Mouse (Mus musculus): ENCODE data around the gene Akr1c14. TPM values are rescaled to one million over a fixed set of nuclear protein-coding genes. Genes with fewer than 3 reads are reported as not detected.
"Not testable (repeated sequence)": the region's sequence is repeated elsewhere in the genome, so short reads cannot be mapped to it uniquely, and the experiment has no call there.

The Akr1c14 gene
- polyA plus RNA-seq, 1 experiment = 0.05 TPM

DNA sequence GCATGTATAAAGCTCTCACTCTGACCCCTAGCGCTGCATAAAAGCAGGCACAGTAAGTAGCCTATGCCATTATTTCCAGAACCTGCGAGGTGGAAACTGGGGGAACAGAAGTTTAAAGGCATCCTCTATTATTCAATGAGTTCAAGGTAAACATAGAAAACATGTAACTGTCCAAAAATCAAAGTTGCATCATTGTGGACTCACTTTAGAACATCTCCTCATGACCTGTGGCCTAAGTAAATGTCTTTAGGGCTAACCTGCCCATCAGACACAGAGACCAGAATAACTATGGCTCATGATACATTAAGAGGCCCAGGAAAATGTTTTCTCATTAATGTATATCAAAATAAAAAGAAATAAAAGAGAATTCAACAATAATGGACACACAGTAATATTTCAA, 7.4 kb downstream of the Akr1c14 start:
- Histone ChIP-seq H3K27me3 (ENCODE audit: control insufficient read depth, insufficient read depth, insufficient read length) (no peaks in the 10 kb centered on the region), H3K36me3 (ENCODE audit: control insufficient read depth, insufficient read depth) (no peaks in the 10 kb centered on the region), H3K79me2 (ENCODE audit: control insufficient read depth, insufficient read depth) (no peaks in the 10 kb centered on the region), H3ac (ENCODE audit: control insufficient read depth, insufficient read length, low read depth) (no peak overlapping the region), H3K79me3 (ENCODE audit: low read depth) (no peaks in the 10 kb centered on the region), H3K4me3 (ENCODE audit: insufficient read depth, poor library complexity, severe bottlenecking) (no peak overlapping the region)
- TF ChIP-seq MYOG (IDR thresholded peaks at IDR 0.05; ENCODE audit: control insufficient read depth, extremely low read depth, insufficient read length) = no peak
- no peak for TF ChIP-seq MYOD1 (IDR thresholded peaks at IDR 0.05; ENCODE audit: control insufficient read depth, insufficient read length, low read depth)
- TF ChIP-seq USF1 (IDR thresholded peaks at IDR 0.05; ENCODE audit: low read depth) = no peak
- no peak for TF ChIP-seq CTCF (IDR thresholded peaks at IDR 0.05; ENCODE audit: control insufficient read depth, insufficient read depth, insufficient read length)
- TF ChIP-seq CEBPB (IDR thresholded peaks at IDR 0.05; ENCODE audit: low read depth) = no peak
- no peak for TF ChIP-seq FOSL1 (IDR thresholded peaks at IDR 0.05; ENCODE audit: insufficient read depth, low read length, poor library complexity, severe bottlenecking)
- TF ChIP-seq MAX (IDR thresholded peaks at IDR 0.05) = no peak

DNA sequence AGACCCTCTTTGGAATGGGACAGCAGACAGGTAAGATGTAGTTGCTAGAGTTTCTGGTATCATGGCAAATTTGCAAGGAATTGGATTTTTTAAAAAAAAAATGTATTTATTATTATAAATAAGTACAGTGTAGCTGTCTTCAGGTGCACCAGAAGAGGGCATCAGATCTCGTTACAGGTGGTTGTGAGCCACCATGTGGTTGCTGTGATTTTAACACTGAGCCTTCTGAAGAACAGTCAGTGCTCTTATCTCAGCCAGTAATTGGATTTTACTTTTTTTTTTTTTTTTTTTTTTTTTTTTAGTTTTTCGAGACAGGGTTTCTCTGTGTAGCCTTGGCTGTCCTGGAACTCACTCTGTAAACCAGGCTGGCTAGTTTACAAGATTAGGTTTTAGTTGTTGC, 9.4 kb downstream of the Akr1c14 start:
- not testable (repeated sequence) for H3K79me3 ChIP-seq (ENCODE audit: low read depth); H3K36me3 ChIP-seq (ENCODE audit: control insufficient read depth, insufficient read depth); H3ac ChIP-seq (ENCODE audit: control insufficient read depth, insufficient read length, low read depth); H3K79me2 ChIP-seq (ENCODE audit: control insufficient read depth, insufficient read depth); H3K4me3 ChIP-seq (ENCODE audit: insufficient read depth, poor library complexity, severe bottlenecking); H3K27me3 ChIP-seq (ENCODE audit: control insufficient read depth, insufficient read depth, insufficient read length)

DNA sequence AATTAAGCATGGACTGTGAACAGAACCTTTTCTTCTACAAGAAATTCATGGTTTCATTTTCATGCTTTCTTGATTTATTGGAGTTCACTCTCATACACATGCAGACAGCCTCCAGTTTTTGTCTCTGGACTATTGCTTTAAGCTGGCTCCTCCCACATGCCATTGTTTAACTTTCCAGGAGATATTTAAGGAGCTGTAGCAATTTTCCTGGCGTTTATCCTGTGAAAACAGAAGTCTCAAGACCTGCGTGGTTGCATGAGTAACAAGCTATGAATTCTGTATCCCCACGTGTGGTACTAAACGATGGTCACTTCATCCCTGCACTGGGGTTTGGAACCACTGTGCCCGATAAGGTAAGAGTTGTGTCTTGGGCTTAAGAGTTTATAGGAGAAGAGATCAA, 10.6 kb downstream of the Akr1c14 start:
- TF ChIP-seq USF1 (IDR thresholded peaks at IDR 0.05; ENCODE audit: low read depth) = no peak
- no peak for TF ChIP-seq MAX (IDR thresholded peaks at IDR 0.05)
- no peak for TF ChIP-seq CEBPB (IDR thresholded peaks at IDR 0.05; ENCODE audit: low read depth)
- TF ChIP-seq CTCF (IDR thresholded peaks at IDR 0.05; ENCODE audit: control insufficient read depth, insufficient read depth, insufficient read length) = no peak
- no peak for TF ChIP-seq MYOG (IDR thresholded peaks at IDR 0.05; ENCODE audit: control insufficient read depth, extremely low read depth, insufficient read length)
- TF ChIP-seq MYOD1 (IDR thresholded peaks at IDR 0.05; ENCODE audit: control insufficient read depth, insufficient read length, low read depth) = no peak
- TF ChIP-seq FOSL1 (IDR thresholded peaks at IDR 0.05; ENCODE audit: insufficient read depth, low read length, poor library complexity, severe bottlenecking) = no peak
- H3K79me2 ChIP-seq (ENCODE audit: control insufficient read depth, insufficient read depth) = no peaks in the 10 kb centered on the region
- no peaks in the 10 kb centered on the region for H3K79me3 ChIP-seq (ENCODE audit: low read depth)
- H3ac ChIP-seq (ENCODE audit: control insufficient read depth, insufficient read length, low read depth) = no peak overlapping the region
- H3K27me3 ChIP-seq (ENCODE audit: control insufficient read depth, insufficient read depth, insufficient read length) = no peaks in the 10 kb centered on the region
- no peaks in the 10 kb centered on the region for H3K36me3 ChIP-seq (ENCODE audit: control insufficient read depth, insufficient read depth)
- no peak overlapping the region for H3K4me3 ChIP-seq (ENCODE audit: insufficient read depth, poor library complexity, severe bottlenecking)

DNA sequence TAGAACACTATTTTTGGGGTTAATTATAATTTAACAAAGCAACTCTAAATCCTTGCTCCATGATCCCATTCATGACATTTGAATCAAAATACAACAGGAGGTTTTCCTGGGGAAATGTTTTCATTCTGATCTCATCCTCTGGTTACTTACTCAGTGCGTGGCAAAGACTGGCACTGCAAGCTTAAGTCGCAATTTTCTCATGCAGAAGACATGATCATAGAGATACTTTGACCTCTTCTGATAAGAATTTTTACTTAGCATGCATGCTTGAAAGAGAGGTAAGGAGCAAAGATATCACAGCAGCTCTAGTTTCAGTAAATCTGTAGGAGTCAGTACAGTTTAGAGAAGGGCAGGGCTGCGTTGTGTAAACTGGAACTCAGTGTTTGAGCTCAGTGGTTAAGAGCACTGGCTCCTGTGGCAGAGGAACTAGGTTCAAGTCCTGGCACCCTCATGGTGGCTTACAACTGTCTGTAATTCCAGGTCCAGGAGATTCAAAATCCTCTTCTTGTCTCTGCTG, 11.5 kb downstream of the Akr1c14 start:
- Histone ChIP-seq H3K79me2 (ENCODE audit: control insufficient read depth, insufficient read depth) (no peaks in the 10 kb centered on the region), H3K4me3 (ENCODE audit: insufficient read depth, poor library complexity, severe bottlenecking) (no peak overlapping the region), H3K36me3 (ENCODE audit: control insufficient read depth, insufficient read depth) (no peaks in the 10 kb centered on the region), H3ac (ENCODE audit: control insufficient read depth, insufficient read length, low read depth) (no peak overlapping the region), H3K27me3 (ENCODE audit: control insufficient read depth, insufficient read depth, insufficient read length) (no peaks in the 10 kb centered on the region), H3K79me3 (ENCODE audit: low read depth) (no peaks in the 10 kb centered on the region)
- no peak for TF ChIP-seq MYOD1 (IDR thresholded peaks at IDR 0.05; ENCODE audit: control insufficient read depth, insufficient read length, low read depth)
- no peak for TF ChIP-seq CEBPB (IDR thresholded peaks at IDR 0.05; ENCODE audit: low read depth)
- no peak for TF ChIP-seq FOSL1 (IDR thresholded peaks at IDR 0.05; ENCODE audit: insufficient read depth, low read length, poor library complexity, severe bottlenecking)
- no peak for TF ChIP-seq CTCF (IDR thresholded peaks at IDR 0.05; ENCODE audit: control insufficient read depth, insufficient read depth, insufficient read length)
- TF ChIP-seq MYOG (IDR thresholded peaks at IDR 0.05; ENCODE audit: control insufficient read depth, extremely low read depth, insufficient read length) = no peak
- TF ChIP-seq MAX (IDR thresholded peaks at IDR 0.05) = no peak
- no peak for TF ChIP-seq USF1 (IDR thresholded peaks at IDR 0.05; ENCODE audit: low read depth)

DNA sequence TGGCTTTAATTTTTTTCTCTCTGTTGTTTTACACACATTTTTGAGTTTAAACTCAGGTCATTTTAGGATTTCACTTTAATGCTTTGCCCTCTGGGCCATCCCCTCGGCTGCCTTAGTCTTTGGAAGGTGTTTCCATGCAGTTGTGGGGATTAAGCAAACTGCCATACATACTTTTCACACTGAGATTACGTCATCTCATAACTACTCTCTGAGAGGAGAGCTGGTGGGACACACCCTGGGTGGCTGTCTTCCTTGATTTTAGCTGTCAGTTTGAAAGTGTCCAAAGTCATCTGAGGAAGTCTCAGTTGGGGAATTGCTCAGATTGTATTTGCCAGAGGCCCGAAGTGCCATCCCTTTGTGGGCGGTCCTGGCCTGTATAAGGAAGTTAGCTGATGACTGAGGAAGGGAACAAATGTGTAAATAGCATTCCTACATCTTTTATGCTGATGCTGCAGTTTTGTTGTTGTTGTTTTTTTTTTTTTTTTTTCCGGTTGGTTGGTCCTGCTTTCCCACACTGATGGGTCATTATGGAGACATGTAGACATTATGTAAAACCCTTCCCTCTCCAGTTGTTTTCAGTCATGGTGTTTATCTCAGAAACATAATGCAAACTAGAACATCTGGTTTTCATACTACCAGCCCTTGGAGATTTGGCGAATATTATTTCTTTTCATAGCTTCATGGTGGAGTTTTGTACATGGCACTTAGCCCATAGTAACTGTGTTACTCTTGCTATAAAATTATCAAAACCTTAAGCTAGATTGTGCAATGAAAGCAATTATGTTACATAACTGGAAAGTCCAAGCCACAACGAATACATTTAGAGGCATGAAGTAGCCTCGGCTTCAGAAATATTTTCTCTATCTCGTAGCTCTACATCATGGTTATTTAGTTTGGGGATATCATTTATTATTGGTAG, 28.0 kb downstream of the Akr1c14 start:
- no peak overlapping the region for H3K4me3 ChIP-seq (ENCODE audit: insufficient read depth, poor library complexity, severe bottlenecking)
- H3K79me2 ChIP-seq (ENCODE audit: control insufficient read depth, insufficient read depth) = no peaks in the 10 kb centered on the region
- H3K36me3 ChIP-seq (ENCODE audit: control insufficient read depth, insufficient read depth) = no peaks in the 10 kb centered on the region
- H3ac ChIP-seq (ENCODE audit: control insufficient read depth, insufficient read length, low read depth) = no peak overlapping the region
- no peaks in the 10 kb centered on the region for H3K79me3 ChIP-seq (ENCODE audit: low read depth)
- TF ChIP-seq MYOD1 (IDR thresholded peaks at IDR 0.05; ENCODE audit: control insufficient read depth, insufficient read length, low read depth) = no peak
- no peak for TF ChIP-seq MYOG (IDR thresholded peaks at IDR 0.05; ENCODE audit: control insufficient read depth, extremely low read depth, insufficient read length)
- no peak for TF ChIP-seq CEBPB (IDR thresholded peaks at IDR 0.05; ENCODE audit: low read depth)
- no peak for TF ChIP-seq CTCF (IDR thresholded peaks at IDR 0.05; ENCODE audit: control insufficient read depth, insufficient read depth, insufficient read length)
- TF ChIP-seq FOSL1 (IDR thresholded peaks at IDR 0.05; ENCODE audit: insufficient read depth, low read length, poor library complexity, severe bottlenecking) = no peak
- no peak for TF ChIP-seq USF1 (IDR thresholded peaks at IDR 0.05; ENCODE audit: low read depth)
- no peak for TF ChIP-seq MAX (IDR thresholded peaks at IDR 0.05)
- no peaks in the 10 kb centered on the region for H3K27me3 ChIP-seq (ENCODE audit: control insufficient read depth, insufficient read depth, insufficient read length)
